Mouse (Mus musculus) hindbrain, embryonic 14.5 days (tissue): ENCODE data around the gene Sugct. TPM values are rescaled to one million over a fixed set of nuclear protein-coding genes. Genes with fewer than 3 reads are reported as not detected.

Experiments
- ATAC-seq: fragments of 200-750 bp; cut with Nextera tagmentation; 2 replicates; pipeline ENCODE4 v1.8.0; 2017; ENCODE audit warnings: moderate number of reproducible peaks, mild to moderate bottlenecking, moderate TSS enrichment, moderate library complexity; ENCODE audit not compliant: low FRiP score
- DNase-seq: peaks from one replicate; pipeline ENCODE4 v3.0.0-alpha.2; 2015; ENCODE audit warnings: low spot score
- H3K27ac ChIP-seq: fragments of 300-500 bp; sonication (generic); 2 replicates; pipeline ENCODE4 v1.5.1; 2014; ENCODE audit warnings: mild to moderate bottlenecking, moderate library complexity
- H3K27me3 ChIP-seq: fragments of 300-500 bp; sonication (generic); 2 replicates; pipeline ENCODE4 v1.6.1; 2014; ENCODE audit warnings: mild to moderate bottlenecking, low read length, mixed read lengths; ENCODE audit not compliant: control insufficient read depth, insufficient read depth
- H3K36me3 ChIP-seq: fragments of 300-500 bp; sonication (generic); replicated peaks from 2 replicates; pipeline ENCODE4 v1.6.1; 2014; ENCODE audit not compliant: control insufficient read depth, insufficient read depth
- H3K4me1 ChIP-seq: fragments of 300-500 bp; sonication (generic); replicated peaks from 2 replicates; pipeline ENCODE4 v1.6.1; 2014; ENCODE audit warnings: antibody characterized with exemption, low read length, mixed read lengths; ENCODE audit not compliant: control insufficient read depth, insufficient read depth
- H3K4me2 ChIP-seq: fragments of 300-500 bp; sonication (generic); replicated peaks from 2 replicates; pipeline ENCODE4 v1.6.1; 2014; ENCODE audit warnings: mild to moderate bottlenecking, moderate library complexity
- H3K4me3 ChIP-seq: fragments of 300-500 bp; sonication (generic); replicated peaks from 2 replicates; pipeline ENCODE4 v1.5.1; 2014; ENCODE audit warnings: mild to moderate bottlenecking, low read length
- H3K9ac ChIP-seq: fragments of 300-500 bp; sonication (generic); 2 replicates; pipeline ENCODE4 v1.6.1; 2014
- H3K9me3 ChIP-seq: fragments of 300-500 bp; sonication (generic); 2 replicates; pipeline ENCODE4 v1.6.1; 2016; ENCODE audit warnings: low read length; ENCODE audit not compliant: control insufficient read depth
- WGBS: fragments of 180-500 bp; shearing (Covaris S2); extraction: QIAGEN DNeasy Blood & Tissue Kit; methylation state at CpG from one replicate; pipeline ENCODE4 v1.1.7; 2014; 5-methylcytosine and 5-hydroxymethylcytosine counted together
- polyA plus RNA-seq: library from polyadenylated mRNA; unstranded; fragments of >200 nt; fragmentation: Nextera tagmentation; extraction: Ambion mirVana; gene quantifications from 2 replicates; pipeline ENCODE4 v1.2.1, GENCODE M21; 2014

The Sugct gene
- polyA plus RNA-seq, 1 experiment from 2014 or later: 3.7 TPM

GRCm38 (mm10) chr13:17216524-17216923 is 478.8 kb downstream of the Sugct start:
- no peak for ATAC-seq
- WGBS: 65% methylated on average over 3 of the region's 3 CpGs
- Histone ChIP-seq H3K27ac (no peak overlapping the region), H3K4me3 (no peak overlapping the region), H3K9me3 (no peaks in the 10 kb centered on the region), H3K4me1 (no peaks in the 10 kb centered on the region), H3K9ac (no peak overlapping the region), H3K4me2 (no peak overlapping the region), H3K27me3 (no peaks in the 10 kb centered on the region), H3K36me3 (no peaks in the 10 kb centered on the region)
- DNase-seq: no peak

GRCm38 (mm10) chr13:17212681-17213080 is 482.7 kb downstream of the Sugct start:
- no peaks in the 10 kb centered on the region for H3K9me3 ChIP-seq
- no peaks in the 10 kb centered on the region for H3K4me1 ChIP-seq
- H3K27ac ChIP-seq: no peak overlapping the region
- H3K36me3 ChIP-seq: no peaks in the 10 kb centered on the region
- DNase-seq (no peak), ATAC-seq (no peak)
- H3K4me3 ChIP-seq: no peak overlapping the region
- H3K9ac ChIP-seq: no peak overlapping the region
- no peak overlapping the region for H3K4me2 ChIP-seq
- H3K27me3 ChIP-seq: no peaks in the 10 kb centered on the region

DNA sequence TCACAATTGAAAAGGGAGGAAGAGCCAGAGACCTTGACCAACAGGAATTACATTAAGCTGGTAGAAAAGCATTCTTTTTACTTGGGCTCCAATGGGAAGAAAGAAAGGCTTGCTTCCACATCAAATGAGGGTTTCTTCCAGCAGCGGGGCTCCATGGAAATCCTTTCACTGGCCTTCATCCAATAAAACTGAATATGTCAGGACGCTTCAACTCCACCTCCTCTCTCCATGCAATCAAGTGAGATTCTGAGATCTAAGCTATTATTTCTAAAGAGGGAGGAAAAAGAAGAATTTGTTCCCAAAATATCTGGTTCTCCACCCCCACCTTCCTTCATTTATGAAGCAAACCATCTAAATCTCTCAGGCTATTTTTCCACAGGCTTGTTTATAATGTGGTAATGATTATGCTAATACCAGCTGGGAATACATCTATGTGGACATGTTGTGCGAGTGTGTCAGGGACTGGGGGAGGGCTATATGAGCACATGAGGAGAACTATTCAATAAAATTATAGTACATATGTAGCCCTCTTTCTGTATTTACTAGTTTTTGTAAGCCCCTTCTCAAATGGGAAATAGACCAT is 505.1 kb downstream of the Sugct start:
- DNase-seq (no peak), ATAC-seq (no peak)
- Histone ChIP-seq H3K9me3 (no peaks in the 10 kb centered on the region), H3K4me2 (no peak overlapping the region), H3K4me3 (no peak overlapping the region), H3K27ac (no peak overlapping the region), H3K4me1 (no peaks in the 10 kb centered on the region), H3K27me3 (no peaks in the 10 kb centered on the region), H3K36me3 (no peaks in the 10 kb centered on the region), H3K9ac (no peak overlapping the region)
- WGBS: 59% methylated on average over 3 of the region's 3 CpGs

DNA sequence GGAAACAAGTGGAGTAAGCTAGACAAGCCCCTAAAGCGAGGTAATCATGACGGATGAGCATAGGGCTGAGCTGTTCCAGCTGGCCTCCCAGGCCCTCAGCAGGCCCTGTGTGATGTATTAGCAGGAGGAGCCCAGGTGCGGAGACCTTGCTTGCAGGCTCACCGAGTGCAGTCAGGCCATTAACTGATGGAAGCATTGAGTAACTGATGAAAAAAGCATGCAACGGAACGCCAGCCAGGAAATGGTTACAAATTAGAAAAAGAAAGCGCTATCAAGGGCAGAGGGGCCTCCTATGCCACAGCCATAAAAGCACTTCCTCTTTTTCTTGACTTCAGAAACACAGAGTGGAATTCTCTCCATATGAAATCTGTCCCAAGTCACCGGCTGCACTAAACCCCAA is 510.1 kb downstream of the Sugct start:
- H3K9me3 ChIP-seq: no peaks in the 10 kb centered on the region
- H3K4me2 ChIP-seq: no peak overlapping the region
- H3K4me1 ChIP-seq: no peaks in the 10 kb centered on the region
- no peak overlapping the region for H3K4me3 ChIP-seq
- 59% methylated on average over 8 of the region's 8 CpGs for WGBS
- H3K9ac ChIP-seq: no peak overlapping the region
- H3K36me3 ChIP-seq: no peaks in the 10 kb centered on the region
- no peak for DNase-seq
- no peaks in the 10 kb centered on the region for H3K27me3 ChIP-seq
- ATAC-seq: no peak; the same call in 1 of the 2 replicates
- no peak overlapping the region for H3K27ac ChIP-seq

DNA sequence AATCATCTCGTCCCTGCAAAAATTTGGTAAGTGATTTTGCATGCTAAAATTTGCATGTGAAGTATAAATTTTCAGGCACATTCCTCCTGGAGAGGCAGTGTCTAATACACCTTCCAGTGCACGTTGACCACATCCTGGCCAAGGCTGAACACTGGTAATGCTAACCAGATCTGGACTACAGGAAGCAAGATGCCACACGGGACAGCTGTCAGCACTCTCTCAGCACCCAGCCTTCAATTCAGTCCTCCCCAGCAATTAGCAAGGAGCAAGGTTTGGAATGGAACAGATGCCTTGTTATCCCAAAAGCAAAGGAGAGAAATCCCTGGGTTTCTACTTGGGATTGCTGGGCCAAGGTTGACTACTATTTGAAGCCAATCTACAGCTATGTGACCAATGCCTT is 529.4 kb downstream of the Sugct start:
- WGBS: 85% methylated on average over 3 of the region's 3 CpGs

DNA sequence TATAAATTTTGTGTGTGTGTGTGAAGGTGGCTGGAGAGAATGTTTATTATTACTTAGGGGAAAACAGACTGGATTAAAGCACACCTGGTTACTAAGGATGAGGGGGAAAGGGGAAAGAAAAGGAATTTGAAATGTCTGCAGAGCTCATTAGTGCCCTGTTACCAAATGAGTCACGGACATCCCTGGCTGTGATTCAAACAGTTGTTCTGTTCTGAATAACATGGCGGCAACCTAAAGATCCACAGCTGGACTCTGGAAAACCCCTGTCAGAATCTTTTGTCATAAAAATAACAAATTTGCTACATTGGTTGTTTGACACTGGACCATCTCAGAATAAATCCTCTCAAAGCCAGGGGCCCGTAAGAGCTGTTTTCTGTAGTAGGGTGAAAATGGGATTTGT is 530.6 kb downstream of the Sugct start:
- no peak for ATAC-seq
- no peak overlapping the region for H3K27ac ChIP-seq
- H3K4me2 ChIP-seq: no peak overlapping the region
- no peaks in the 10 kb centered on the region for H3K27me3 ChIP-seq
- H3K4me3 ChIP-seq: no peak overlapping the region
- 79% methylated on average over 3 of the region's 3 CpGs for WGBS
- no peaks in the 10 kb centered on the region for H3K4me1 ChIP-seq
- H3K9me3 ChIP-seq: no peaks in the 10 kb centered on the region
- DNase-seq: no peak
- no peak overlapping the region for H3K9ac ChIP-seq
- H3K36me3 ChIP-seq: no peaks in the 10 kb centered on the region

More for the DNA sequence above, 529.4 kb downstream of the Sugct start:
- Histone ChIP-seq H3K4me2 (no peak overlapping the region), H3K9ac (no peak overlapping the region), H3K27ac (no peak overlapping the region), H3K27me3 (no peaks in the 10 kb centered on the region), H3K9me3 (no peaks in the 10 kb centered on the region), H3K4me3 (no peak overlapping the region), H3K36me3 (no peaks in the 10 kb centered on the region), H3K4me1 (no peaks in the 10 kb centered on the region)
- ATAC-seq: no peak
- DNase-seq: no peak

DNA sequence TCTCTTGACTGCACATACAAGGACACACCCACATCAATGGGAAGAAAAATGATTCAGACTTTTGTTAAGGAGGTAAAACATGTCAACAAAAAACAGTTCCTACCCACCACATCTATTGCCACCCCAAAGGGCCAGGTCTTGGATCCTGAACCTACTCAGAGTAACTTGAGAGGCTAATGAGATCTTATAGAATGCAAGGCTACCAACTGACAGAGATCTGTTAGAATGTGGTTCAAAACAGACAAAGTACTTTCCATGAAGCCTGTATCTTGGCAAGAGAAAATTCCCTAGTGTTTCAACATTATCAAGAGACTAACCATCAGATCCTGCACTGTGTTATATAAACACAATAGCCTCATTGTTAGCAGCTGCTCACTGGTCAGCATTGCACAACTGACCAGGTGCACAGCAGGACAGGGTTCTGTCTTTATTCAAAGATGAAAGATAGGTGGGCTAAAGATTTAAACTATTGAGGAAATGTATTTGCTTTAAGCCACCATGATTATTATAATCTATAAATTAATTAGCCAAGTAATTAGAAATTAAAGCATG is 548.8 kb downstream of the Sugct start:
- no peak overlapping the region for H3K4me2 ChIP-seq
- H3K9ac ChIP-seq: no peak overlapping the region
- H3K9me3 ChIP-seq: no peaks in the 10 kb centered on the region
- no peaks in the 10 kb centered on the region for H3K27me3 ChIP-seq
- DNase-seq (no peak), ATAC-seq (no peak)
- H3K27ac ChIP-seq: no peak overlapping the region
- no peak overlapping the region for H3K4me3 ChIP-seq
- H3K36me3 ChIP-seq: no peaks in the 10 kb centered on the region
- no peaks in the 10 kb centered on the region for H3K4me1 ChIP-seq

- no peaks in the 10 kb centered on the region for H3K27me3 ChIP-seq
- H3K27ac ChIP-seq: no peak overlapping the region
- H3K9me3 ChIP-seq: no peaks in the 10 kb centered on the region
- DNase-seq: no peak
- H3K4me3 ChIP-seq: no peak overlapping the region
- no peaks in the 10 kb centered on the region for H3K4me1 ChIP-seq
- no peak overlapping the region for H3K4me2 ChIP-seq
- H3K36me3 ChIP-seq: no peaks in the 10 kb centered on the region
- ATAC-seq: no peak
- H3K9ac ChIP-seq: no peak overlapping the region
- WGBS: 66% methylated on average over 3 of the region's 3 CpGs
Observed at GRCm38 (mm10) chr13:17116073-17116472, 579.3 kb downstream of the Sugct start.

DNA sequence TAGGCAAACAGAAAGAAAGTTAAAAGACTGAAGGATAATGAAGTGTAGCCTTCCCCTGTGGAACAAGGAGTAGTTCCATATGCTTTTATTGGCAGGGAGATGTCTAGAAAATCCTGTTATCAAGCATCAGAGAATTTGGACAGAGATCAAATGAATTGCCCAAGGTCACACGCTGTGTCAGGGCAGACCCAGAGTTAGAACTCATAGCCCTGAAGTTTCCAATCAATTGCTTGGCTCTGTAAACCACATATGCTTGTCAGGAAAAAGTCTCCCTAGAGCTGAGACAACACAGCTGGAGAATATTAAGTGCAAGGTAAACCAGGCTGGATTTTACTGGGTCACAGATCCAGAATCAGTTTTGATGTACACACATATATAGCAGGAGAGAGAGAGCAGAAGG is 593.0 kb downstream of the Sugct start:
- Histone ChIP-seq H3K27ac (no peak overlapping the region), H3K4me1 (no peaks in the 10 kb centered on the region), H3K36me3 (no peaks in the 10 kb centered on the region), H3K9me3 (no peaks in the 10 kb centered on the region), H3K4me3 (no peak overlapping the region), H3K9ac (no peak overlapping the region), H3K27me3 (no peaks in the 10 kb centered on the region), H3K4me2 (no peak overlapping the region)
- DNase-seq: no peak
- ATAC-seq: no peak
- WGBS: 90% methylated on average over 1 of the region's 1 CpGs

DNA sequence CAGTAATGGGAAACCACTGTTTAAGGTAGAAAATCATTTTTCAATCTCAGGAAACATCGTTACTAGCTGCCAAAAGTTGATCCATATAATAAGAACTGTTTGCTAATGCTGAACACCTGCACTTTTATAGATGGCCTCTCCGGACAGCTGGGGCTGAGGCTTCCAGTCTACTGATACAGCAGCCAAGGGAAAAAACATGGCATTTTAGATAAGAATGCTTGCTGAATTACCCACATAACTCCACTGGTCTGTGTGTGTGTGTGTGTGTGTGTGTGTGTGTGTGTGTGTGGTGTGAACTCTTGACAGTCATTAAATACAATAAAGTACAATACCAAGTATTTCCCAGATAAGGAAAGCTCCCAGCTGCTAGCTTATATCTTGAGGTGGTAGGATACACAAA is 608.8 kb downstream of the Sugct start:
- H3K36me3 ChIP-seq: no peaks in the 10 kb centered on the region
- 77% methylated on average over 2 of the region's 2 CpGs for WGBS
- H3K4me1 ChIP-seq: no peaks in the 10 kb centered on the region
- no peak for DNase-seq
- no peaks in the 10 kb centered on the region for H3K27me3 ChIP-seq
- ATAC-seq: no peak
- H3K4me3 ChIP-seq: no peak overlapping the region
- H3K27ac ChIP-seq: no peak overlapping the region
- H3K9me3 ChIP-seq: no peaks in the 10 kb centered on the region
- no peak overlapping the region for H3K9ac ChIP-seq
- H3K4me2 ChIP-seq: no peak overlapping the region
